Mouse (Mus musculus): ENCODE results near the gene Ovch2.

The Ovch2 gene

GRCm38 (mm10) chr7:107755905-107756304 lies 45.1 kb downstream of the Ovch2 start:
- H3K36me3 ChIP-seq (ENCODE audit: control insufficient read depth, insufficient read depth, low read length, poor library complexity, severe bottlenecking), result no peaks in the 10 kb centered on the region

GRCm38 (mm10) chr7:107752031-107752520 lies 48.9 kb downstream of the Ovch2 start:
- H3K36me3 ChIP-seq (ENCODE audit: control insufficient read depth, insufficient read depth, low read length, poor library complexity, severe bottlenecking), result no peaks in the 10 kb centered on the region
- no peaks in the 10 kb centered on the region for H3K27me3 ChIP-seq (ENCODE audit: control insufficient read depth, insufficient read depth, low read length, poor library complexity, severe bottlenecking)
- DNase-seq (ENCODE audit: low read depth, low spot score), result no peak

More at GRCm38 (mm10) chr7:107755905-107756304, 45.1 kb downstream of the Ovch2 start:
- DNase-seq (ENCODE audit: low read depth, low spot score), result no peak
- H3K27me3 ChIP-seq (ENCODE audit: control insufficient read depth, insufficient read depth, low read length, poor library complexity, severe bottlenecking), result no peaks in the 10 kb centered on the region

GRCm38 (mm10) chr7:107749721-107750120 lies 51.3 kb downstream of the Ovch2 start:
- no peak for DNase-seq (ENCODE audit: low read depth, low spot score)
- no peaks in the 10 kb centered on the region for H3K36me3 ChIP-seq (ENCODE audit: control insufficient read depth, insufficient read depth, low read length, poor library complexity, severe bottlenecking)
- no peaks in the 10 kb centered on the region for H3K27me3 ChIP-seq (ENCODE audit: control insufficient read depth, insufficient read depth, low read length, poor library complexity, severe bottlenecking)

GRCm38 (mm10) chr7:107749270-107749669 lies 51.7 kb downstream of the Ovch2 start:
- DNase-seq (ENCODE audit: low read depth, low spot score), result peak; percentile 68
- Histone ChIP-seq H3K27me3 (ENCODE audit: control insufficient read depth, insufficient read depth, low read length, poor library complexity, severe bottlenecking) (no peaks in the 10 kb centered on the region), H3K36me3 (ENCODE audit: control insufficient read depth, insufficient read depth, low read length, poor library complexity, severe bottlenecking) (no peaks in the 10 kb centered on the region; the same call in 1 of the 2 replicates)

GRCm38 (mm10) chr7:107747954-107748353 lies 53.1 kb downstream of the Ovch2 start:
- no peaks in the 10 kb centered on the region for H3K27me3 ChIP-seq (ENCODE audit: control insufficient read depth, insufficient read depth, low read length, poor library complexity, severe bottlenecking)
- DNase-seq (ENCODE audit: low read depth, low spot score), result peak; percentile 78
- peaks cover 4% of the 10 kb centered on the region; the same call in 1 of the 2 replicates for H3K36me3 ChIP-seq (ENCODE audit: control insufficient read depth, insufficient read depth, low read length, poor library complexity, severe bottlenecking)

GRCm38 (mm10) chr7:107747476-107747875 lies 53.5 kb downstream of the Ovch2 start:
- Histone ChIP-seq H3K36me3 (ENCODE audit: control insufficient read depth, insufficient read depth, low read length, poor library complexity, severe bottlenecking) (peaks cover 6% of the 10 kb centered on the region; the same call in 1 of the 2 replicates), H3K27me3 (ENCODE audit: control insufficient read depth, insufficient read depth, low read length, poor library complexity, severe bottlenecking) (no peaks in the 10 kb centered on the region)
- DNase-seq (ENCODE audit: low read depth, low spot score), result no peak

- Histone ChIP-seq H3K27me3 (ENCODE audit: control insufficient read depth, insufficient read depth, low read length, poor library complexity, severe bottlenecking) (no peaks in the 10 kb centered on the region), H3K36me3 (ENCODE audit: control insufficient read depth, insufficient read depth, low read length, poor library complexity, severe bottlenecking) (peaks cover 6% of the 10 kb centered on the region; the same call in 1 of the 2 replicates)
- DNase-seq (ENCODE audit: low read depth, low spot score), result peak; percentile 38
Measured at GRCm38 (mm10) chr7:107746036-107746435, 55.0 kb downstream of the Ovch2 start.

GRCm38 (mm10) chr7:107745111-107745510 lies 55.9 kb downstream of the Ovch2 start:
- no peak for DNase-seq (ENCODE audit: low read depth, low spot score)
- Histone ChIP-seq H3K27me3 (ENCODE audit: control insufficient read depth, insufficient read depth, low read length, poor library complexity, severe bottlenecking) (no peaks in the 10 kb centered on the region), H3K36me3 (ENCODE audit: control insufficient read depth, insufficient read depth, low read length, poor library complexity, severe bottlenecking) (peaks cover 6% of the 10 kb centered on the region; the same call in 1 of the 2 replicates)

- no peaks in the 10 kb centered on the region for H3K27me3 ChIP-seq (ENCODE audit: control insufficient read depth, insufficient read depth, low read length, poor library complexity, severe bottlenecking)
- peaks cover 6% of the 10 kb centered on the region; the same call in 1 of the 2 replicates for H3K36me3 ChIP-seq (ENCODE audit: control insufficient read depth, insufficient read depth, low read length, poor library complexity, severe bottlenecking)
- DNase-seq (ENCODE audit: low read depth, low spot score), result no peak
Measured at GRCm38 (mm10) chr7:107744454-107744853, 56.6 kb downstream of the Ovch2 start.

GRCm38 (mm10) chr7:107742963-107743465 lies 58.0 kb downstream of the Ovch2 start:
- peaks cover 6% of the 10 kb centered on the region; the same call in 1 of the 2 replicates for H3K36me3 ChIP-seq (ENCODE audit: control insufficient read depth, insufficient read depth, low read length, poor library complexity, severe bottlenecking)
- no peak for DNase-seq (ENCODE audit: low read depth, low spot score)
- H3K27me3 ChIP-seq (ENCODE audit: control insufficient read depth, insufficient read depth, low read length, poor library complexity, severe bottlenecking), result no peaks in the 10 kb centered on the region

- peaks cover 4% of the 10 kb centered on the region; the same call in 1 of the 2 replicates for H3K36me3 ChIP-seq (ENCODE audit: control insufficient read depth, insufficient read depth, low read length, poor library complexity, severe bottlenecking)
- DNase-seq (ENCODE audit: low read depth, low spot score), result peak; percentile 35
Measured at GRCm38 (mm10) chr7:107738726-107739125, 62.3 kb downstream of the Ovch2 start.

GRCm38 (mm10) chr7:107733162-107733561 lies 67.8 kb downstream of the Ovch2 start:
- no peaks in the 10 kb centered on the region for H3K27me3 ChIP-seq (ENCODE audit: control insufficient read depth, insufficient read depth, low read length, poor library complexity, severe bottlenecking)
- peaks cover 3% of the 10 kb centered on the region for H3K36me3 ChIP-seq (ENCODE audit: control insufficient read depth, insufficient read depth, low read length, poor library complexity, severe bottlenecking)
- DNase-seq (ENCODE audit: low read depth, low spot score), result no peak

More at GRCm38 (mm10) chr7:107738726-107739125, 62.3 kb downstream of the Ovch2 start:
- H3K27me3 ChIP-seq (ENCODE audit: control insufficient read depth, insufficient read depth, low read length, poor library complexity, severe bottlenecking), result no peaks in the 10 kb centered on the region
